Mouse (Mus musculus) fat pad, adult 2 months (tissue): ENCODE data around the gene Nek9.

ENCODE experiments used
- DNase-seq: peaks from one replicate; pipeline ENCODE4 v3.0.0-alpha.2; 2011; ENCODE audit warnings: low read depth, low spot score; ENCODE audit errors: extremely low read depth

Nek9 gene

DNA sequence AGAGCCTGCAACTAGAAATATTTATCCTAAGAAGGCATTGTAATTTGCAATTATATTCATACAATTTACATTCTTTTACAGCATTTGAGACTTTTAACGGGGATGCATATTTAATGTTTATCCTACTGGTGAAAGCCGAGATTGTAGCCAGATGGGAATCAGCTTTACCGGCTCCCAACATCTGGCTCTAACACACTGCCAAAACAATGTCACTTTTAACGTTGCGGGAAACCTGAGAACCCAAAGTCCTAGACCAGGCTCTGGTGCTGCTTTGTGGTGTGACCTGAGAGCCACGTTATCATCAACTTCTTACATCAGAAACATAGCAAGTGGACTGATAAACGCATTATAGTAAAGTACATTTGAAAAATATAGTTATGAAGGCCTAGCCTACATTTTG lies 74.2 kb downstream of the Nek9 start:
- DNase-seq: no peak

DNA sequence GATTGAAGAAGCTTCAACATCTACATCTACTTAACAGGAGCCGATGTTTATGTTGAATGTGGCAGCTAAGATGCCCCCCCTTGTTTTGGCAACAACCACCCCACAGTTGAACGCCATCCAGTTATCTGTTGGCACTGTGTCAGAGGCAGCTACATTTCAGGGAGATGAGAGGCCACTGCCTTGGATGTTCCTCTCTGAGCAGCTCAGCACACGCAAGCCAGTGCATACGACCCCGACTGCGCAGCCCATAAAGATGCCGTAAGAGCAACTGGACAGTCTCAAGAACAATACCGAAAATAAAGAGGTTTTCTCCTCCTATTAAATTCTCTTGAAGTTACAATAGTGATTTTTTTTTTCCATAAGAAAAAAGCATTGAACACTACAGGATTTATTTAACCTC lies 74.6 kb downstream of the Nek9 start:
- no peak for DNase-seq

GRCm38 (mm10) chr12:85263190-85263589 lies 76.0 kb downstream of the Nek9 start:
- DNase-seq: no peak

DNA sequence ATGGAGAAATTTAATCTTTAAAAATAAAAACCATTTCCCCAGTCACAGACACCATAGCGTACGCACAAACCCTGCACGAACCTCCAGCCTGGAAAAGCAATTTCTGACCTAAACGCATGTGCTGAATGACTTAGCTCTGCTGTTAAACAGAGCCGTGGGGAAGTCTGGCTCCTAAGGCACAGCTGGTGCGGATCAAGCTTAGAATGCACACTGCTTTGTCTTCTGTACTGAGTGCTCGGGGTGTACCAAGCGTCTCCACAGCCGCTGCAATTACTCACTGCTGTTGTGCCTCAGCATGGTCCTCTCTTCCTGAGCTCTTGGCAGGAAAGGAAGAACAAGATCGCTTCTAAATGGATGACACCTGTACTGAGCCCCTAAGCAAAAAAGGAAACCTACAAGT lies 76.7 kb downstream of the Nek9 start:
- no peak for DNase-seq

DNA sequence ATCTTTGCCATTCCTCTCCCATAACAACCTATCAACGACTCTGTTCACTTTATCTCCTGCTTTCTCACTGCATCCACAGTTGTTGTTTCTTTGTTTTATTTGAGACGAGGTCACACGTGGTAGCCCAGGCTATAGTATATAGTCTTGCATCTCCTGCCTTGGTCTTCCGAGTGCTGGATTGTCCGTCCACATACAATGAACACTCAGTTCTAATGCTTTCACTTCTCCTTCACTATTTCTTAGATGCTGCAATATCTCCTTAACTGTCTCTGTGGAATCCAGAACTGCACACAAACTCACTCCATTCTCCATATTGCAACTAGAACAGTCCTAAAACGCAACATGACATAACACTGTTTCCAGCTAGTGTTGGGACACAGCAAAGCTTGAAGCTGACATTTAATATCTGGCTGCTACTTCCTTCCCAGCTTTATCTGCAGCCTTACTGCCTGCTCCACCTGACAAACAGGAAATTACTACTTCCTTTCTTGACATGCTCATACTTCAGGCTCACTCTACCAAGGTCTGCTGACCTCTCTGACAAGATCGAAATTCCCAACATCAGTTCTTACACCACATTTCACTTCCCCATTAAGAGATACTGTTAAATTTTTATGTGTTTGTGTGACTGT lies 82.0 kb downstream of the Nek9 start:
- DNase-seq: no peak

DNA sequence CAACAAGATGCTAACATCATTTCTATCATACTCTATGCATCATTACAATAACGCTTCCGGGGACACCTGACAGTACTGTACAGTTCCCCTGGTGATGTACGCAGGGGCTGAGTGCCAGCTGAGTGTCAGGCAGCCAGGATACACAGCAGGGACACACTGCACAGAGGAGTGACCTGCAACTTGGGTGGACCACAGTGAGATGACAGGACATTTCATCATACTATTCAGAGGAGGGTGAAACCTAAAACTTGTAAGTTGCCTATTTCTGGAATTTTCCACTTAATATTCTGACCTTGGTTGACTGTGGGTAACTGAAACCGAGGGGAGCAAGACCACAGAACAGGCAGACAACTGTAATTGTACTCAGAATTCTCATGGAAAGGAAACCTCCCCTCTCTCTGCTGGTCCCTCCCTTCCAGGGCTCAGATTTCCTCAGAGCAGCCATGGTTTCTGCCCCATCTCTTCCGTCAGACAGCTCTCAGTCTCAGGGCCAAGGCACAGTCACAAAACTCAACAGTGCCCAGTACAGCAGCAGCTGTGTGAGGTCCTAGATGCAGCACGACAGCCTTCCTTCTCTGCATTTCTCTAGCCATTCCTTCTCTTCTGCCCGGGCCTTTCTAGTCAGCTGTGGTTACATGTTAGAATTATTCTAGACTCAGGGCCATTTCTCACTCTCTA lies 82.9 kb downstream of the Nek9 start:
- DNase-seq: no peak

- no peak for DNase-seq
Measured at GRCm38 (mm10) chr12:85252083-85252482, 87.1 kb downstream of the Nek9 start.
